Mouse (Mus musculus) liver, embryonic 15.5 days (tissue): Measurements from ENCODE around the gene Olfr262. TPM values are rescaled to one million over a fixed set of nuclear protein-coding genes. Genes with fewer than 3 reads are reported as not detected.
"Not testable (repeated sequence)": the region's sequence is repeated elsewhere in the genome, so short reads cannot be mapped to it uniquely, and the experiment has no call there.

Experiments used
- ATAC-seq: fragments of 200-750 bp; cut with Nextera tagmentation; 2 replicates; pipeline ENCODE4 v1.8.0; 2017; ENCODE audit warnings: moderate number of reproducible peaks, mild to moderate bottlenecking, moderate library complexity; ENCODE audit not compliant: insufficient read depth
- H3K27ac ChIP-seq: fragments of 300-500 bp; sonication (generic); replicated peaks from 2 replicates; pipeline ENCODE4 v1.5.1; 2015; ENCODE audit warnings: mild to moderate bottlenecking, inconsistent platforms
- H3K27me3 ChIP-seq: fragments of 300-500 bp; sonication (generic); 2 replicates; pipeline ENCODE4 v1.6.1; 2015; ENCODE audit warnings: mild to moderate bottlenecking, inconsistent platforms
- H3K36me3 ChIP-seq: fragments of 300-500 bp; sonication (generic); replicated peaks from 2 replicates; pipeline ENCODE4 v1.6.1; 2015; ENCODE audit warnings: moderate library complexity, mild to moderate bottlenecking, inconsistent platforms
- H3K4me1 ChIP-seq: fragments of 300-500 bp; sonication (generic); replicated peaks from 2 replicates; pipeline ENCODE4 v1.6.1; 2015; ENCODE audit warnings: inconsistent platforms
- H3K4me2 ChIP-seq: fragments of 300-500 bp; sonication (generic); 2 replicates; pipeline ENCODE4 v1.6.1; 2015; ENCODE audit warnings: moderate library complexity, mild to moderate bottlenecking, inconsistent platforms
- H3K4me3 ChIP-seq: fragments of 300-500 bp; sonication (generic); replicated peaks from 2 replicates; pipeline ENCODE4 v1.5.1; 2015; ENCODE audit warnings: mild to moderate bottlenecking, inconsistent platforms
- H3K9ac ChIP-seq: fragments of 300-500 bp; sonication (generic); 2 replicates; pipeline ENCODE4 v1.6.1; 2015; ENCODE audit warnings: moderate library complexity, mild to moderate bottlenecking, inconsistent platforms
- H3K9me3 ChIP-seq: fragments of 300-500 bp; sonication (generic); replicated peaks from 2 replicates; pipeline ENCODE4 v1.6.1; 2016; ENCODE audit warnings: inconsistent platforms
- WGBS: fragments of 180-500 bp; shearing (Covaris S2); methylation state at CpG from one replicate; pipeline ENCODE4 v1.1.7; 2015; ENCODE audit warnings: mixed read lengths; ENCODE audit not compliant: insufficient replicate concordance; 5-methylcytosine and 5-hydroxymethylcytosine counted together
- polyA plus RNA-seq: library from polyadenylated mRNA; unstranded; fragments of >200 nt; fragmentation: Nextera tagmentation; extraction: Ambion mirVana; gene quantifications from 2 replicates; pipeline ENCODE4 v1.2.1, GENCODE M21; 2015

The Olfr262 gene
- polyA plus RNA-seq, result not detected in 2 replicates

DNA sequence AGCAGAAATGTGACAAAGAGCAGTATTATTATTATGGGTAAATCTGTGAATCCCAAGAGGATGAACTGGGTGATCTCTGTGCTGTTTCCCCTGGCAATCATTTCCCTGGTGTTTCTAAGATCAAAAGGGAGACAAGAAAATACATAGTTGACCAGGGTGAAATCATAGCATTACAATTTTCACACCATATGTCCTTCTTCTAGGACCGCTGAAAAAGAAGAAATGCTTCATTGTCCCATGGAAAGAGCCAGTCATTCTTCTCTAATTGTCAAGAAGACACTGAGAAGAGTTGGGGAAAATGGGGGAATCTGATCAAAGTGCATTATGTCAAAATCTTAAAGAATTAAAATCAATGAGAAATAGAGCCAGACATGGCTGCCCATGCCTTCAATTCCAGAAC lies at the start of gene Olfr262:
Gene Olfr262 (minus strand): TSS at position 101 of the 400 bp plus-strand sequence.
- H3K27ac ChIP-seq, result no peak within 1 kb of the TSS
- H3K9me3 ChIP-seq, result no peaks in the 10 kb centered on the region
- WGBS, result 39% methylated on average over 1 of the region's 1 CpGs
- H3K4me3 ChIP-seq, result no peak within 1 kb of the TSS
- H3K27me3 ChIP-seq, result no peaks in the 10 kb centered on the region
- no peak for ATAC-seq
- no peak within 1 kb of the TSS for H3K4me2 ChIP-seq
- no peaks in the 10 kb centered on the region for H3K4me1 ChIP-seq
- H3K9ac ChIP-seq, result no peak within 1 kb of the TSS
- no peaks in the 10 kb centered on the region for H3K36me3 ChIP-seq

DNA sequence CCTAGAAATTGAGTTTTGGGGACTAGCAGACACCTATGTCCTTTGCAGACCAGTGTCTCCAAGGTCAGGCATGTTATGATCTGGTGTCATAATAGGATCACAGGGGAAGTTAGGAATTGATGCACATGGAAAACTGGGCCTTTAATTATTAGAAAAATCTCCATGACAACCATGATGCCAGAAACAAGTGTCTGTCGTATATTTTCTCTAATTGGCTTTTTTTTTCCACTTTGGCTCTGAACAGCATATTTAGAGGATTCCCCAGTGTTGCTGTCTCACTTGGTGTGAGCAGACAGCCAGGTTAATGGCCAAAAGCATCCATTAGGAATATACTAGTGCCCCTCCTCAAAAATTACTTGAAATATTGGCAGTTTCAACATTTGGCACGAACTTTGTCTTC lies 38.1 kb upstream of the Olfr262 start, which contains the start of gene Olfr1434:
Gene Olfr1434 (plus strand): TSS at position 301 of the 400 bp plus-strand sequence.
- Histone ChIP-seq H3K9me3 (no peaks in the 10 kb centered on the region), H3K4me2 (no peak within 1 kb of the TSS), H3K27me3 (no peaks in the 10 kb centered on the region), H3K9ac (no peak within 1 kb of the TSS), H3K4me1 (no peaks in the 10 kb centered on the region), H3K4me3 (no peak within 1 kb of the TSS), H3K27ac (no peak within 1 kb of the TSS), H3K36me3 (no peaks in the 10 kb centered on the region)
- WGBS, result 53% methylated on average over 2 of the region's 2 CpGs
- ATAC-seq, result no peak

GRCm38 (mm10) chr19:12260732-12261131 lies 19.3 kb upstream of the Olfr262 start, which contains the start of gene Olfr235:
Olfr235 (plus strand) TSS chr19:12261032.
- WGBS, result 26% methylated on average over 1 of the region's 1 CpGs
- no peaks in the 10 kb centered on the region for H3K27me3 ChIP-seq
- no peak within 1 kb of the TSS for H3K9ac ChIP-seq
- no peak within 1 kb of the TSS for H3K27ac ChIP-seq
- no peak for ATAC-seq
- H3K36me3 ChIP-seq, result no peaks in the 10 kb centered on the region
- no peaks in the 10 kb centered on the region for H3K9me3 ChIP-seq
- no peak within 1 kb of the TSS for H3K4me3 ChIP-seq
- H3K4me1 ChIP-seq, result no peaks in the 10 kb centered on the region
- no peak within 1 kb of the TSS for H3K4me2 ChIP-seq

DNA sequence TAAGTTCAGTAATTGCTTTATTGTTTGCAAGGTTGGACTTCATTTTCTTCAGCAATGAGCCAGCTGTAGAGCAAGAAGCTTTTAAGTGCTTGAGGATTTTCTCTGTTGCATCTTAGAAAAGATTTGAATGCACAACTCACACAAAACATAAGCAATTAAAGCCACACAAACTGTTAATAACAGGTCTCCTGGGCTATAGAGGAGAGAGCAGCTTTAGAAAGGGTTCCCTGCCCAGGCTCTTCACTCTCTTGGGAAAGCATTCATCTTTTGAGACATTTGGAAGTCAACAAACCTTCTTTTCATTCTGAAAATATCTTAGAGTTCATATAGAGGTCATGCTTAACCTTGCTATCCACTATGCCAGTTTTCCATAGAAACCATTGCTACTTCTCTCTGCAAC lies 9.0 kb downstream of the Olfr262 start, which contains the start of gene Olfr1432:
Gene Olfr1432 (minus strand): TSS at position 101 of the 400 bp plus-strand sequence.
- H3K4me1 ChIP-seq, H3K36me3 ChIP-seq, H3K27ac ChIP-seq, H3K9ac ChIP-seq, H3K4me2 ChIP-seq, ATAC-seq, H3K27me3 ChIP-seq, H3K9me3 ChIP-seq, H3K4me3 ChIP-seq: not testable (repeated sequence)

DNA sequence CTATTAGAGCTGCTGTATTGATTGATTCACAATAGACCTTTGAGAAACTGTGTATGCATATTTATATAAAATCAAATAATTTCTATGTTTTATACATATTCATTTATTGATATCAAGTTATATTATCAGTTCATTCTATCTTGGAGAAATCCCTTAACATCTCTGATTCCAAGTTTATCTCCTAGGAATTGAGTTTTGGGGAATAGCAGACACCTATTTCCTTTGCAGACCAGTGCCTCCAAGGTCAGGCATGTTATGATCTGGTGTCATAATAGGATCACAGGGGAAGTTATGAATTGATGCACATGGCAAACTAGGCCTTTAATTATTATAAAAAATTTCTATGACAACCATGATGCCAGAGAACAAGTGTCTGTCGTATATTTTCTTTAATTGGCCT lies 41.1 kb downstream of the Olfr262 start, which contains the start of gene Olfr1431:
Gene Olfr1431 (plus strand): TSS at position 301 of the 400 bp plus-strand sequence.
- H3K4me2 ChIP-seq, result no peak within 1 kb of the TSS
- H3K9me3 ChIP-seq, result no peaks in the 10 kb centered on the region
- no peaks in the 10 kb centered on the region for H3K36me3 ChIP-seq
- no peaks in the 10 kb centered on the region for H3K27me3 ChIP-seq
- 40% methylated on average over 1 of the region's 1 CpGs for WGBS
- no peak within 1 kb of the TSS for H3K9ac ChIP-seq
- no peaks in the 10 kb centered on the region for H3K4me1 ChIP-seq
- H3K27ac ChIP-seq, result no peak within 1 kb of the TSS
- no peak within 1 kb of the TSS for H3K4me3 ChIP-seq
- ATAC-seq, result no peak

- H3K27ac ChIP-seq, H3K4me2 ChIP-seq, H3K27me3 ChIP-seq, H3K9ac ChIP-seq, H3K4me1 ChIP-seq, ATAC-seq, H3K4me3 ChIP-seq, H3K9me3 ChIP-seq, H3K36me3 ChIP-seq: not testable (repeated sequence)
- WGBS, result 58% methylated on average over 4 of the region's 4 CpGs
These were observed 42.4 kb downstream of the Olfr262 start for GRCm38 (mm10) chr19:12199076-12199475.

Other genes starting within 250 kb of the Olfr262 start
- gene Olfr1423, start 200.3 kb downstream of the Olfr262 start, polyA plus RNA-seq, result 0.01 TPM in 1 of 2 replicates, not detected in the other
- gene Olfr1424, start 179.0 kb downstream of the Olfr262 start, polyA plus RNA-seq, result not detected in 2 replicates
- gene Olfr1425, start 163.9 kb downstream of the Olfr262 start, polyA plus RNA-seq, result not detected in 2 replicates
- gene Olfr1426, start 149.6 kb downstream of the Olfr262 start, polyA plus RNA-seq, result not detected in 2 replicates
- not detected in 2 replicates for gene Olfr1427, start 138.3 kb downstream of the Olfr262 start, polyA plus RNA-seq
- gene Olfr1428, start 125.8 kb downstream of the Olfr262 start, polyA plus RNA-seq, result not detected in 2 replicates
- not detected in 2 replicates for gene Olfr76, start 118.5 kb downstream of the Olfr262 start, polyA plus RNA-seq
- gene Olfr1555-ps1, start 71.5 kb downstream of the Olfr262 start, polyA plus RNA-seq, result not detected in 2 replicates
- not detected in 2 replicates for gene Olfr1431, start 41.0 kb downstream of the Olfr262 start, polyA plus RNA-seq
- gene Olfr1432, start 9.1 kb downstream of the Olfr262 start, polyA plus RNA-seq, result not detected in 2 replicates
- gene Olfr235, start 19.4 kb upstream of the Olfr262 start, polyA plus RNA-seq, result not detected in 2 replicates
- not detected in 2 replicates for gene Olfr1434, start 38.2 kb upstream of the Olfr262 start, polyA plus RNA-seq
- gene Olfr1436, start 57.5 kb upstream of the Olfr262 start, polyA plus RNA-seq, result not detected in 2 replicates
- not detected in 2 replicates for gene Olfr1437, start 83.4 kb upstream of the Olfr262 start, polyA plus RNA-seq
- gene Olfr1438-ps1, start 94.3 kb upstream of the Olfr262 start, polyA plus RNA-seq, result not detected in 2 replicates
- gene Olfr1440, start 145.6 kb upstream of the Olfr262 start, polyA plus RNA-seq, result not detected in 2 replicates
- not detected in 2 replicates for gene Olfr1441, start 175.8 kb upstream of the Olfr262 start, polyA plus RNA-seq
- not detected in 2 replicates for gene Pfpl, start 186.2 kb upstream of the Olfr262 start, polyA plus RNA-seq
- 1.8 and 2.0 TPM in 2 replicates for gene Mpeg1, start 219.1 kb upstream of the Olfr262 start, polyA plus RNA-seq